In genomic region chrX:73543340-73543739, GRCm38 (mm10) we compare ENCODE assay signal across 9 mouse cellular contexts. TPM values are rescaled to one million over a fixed set of nuclear protein-coding genes. Genes with fewer than 3 reads are reported as not detected.
DNase-seq lines count a peak whose midpoint lies in the region; ATAC-seq and TF ChIP-seq lines count a peak whose summit lies in the region.
"Had no signal": no experiment of that assay in that cellular context is flagged by ENCODE, and none has a peak within 500 bp of the region (broad histone marks: within the 10 kb centered on the region; RNA-seq: fewer than 3 reads in every experiment).

No protein-coding gene starts in this region.

- WGBS in midbrain, embryonic 14.5 days: 51% methylated on average over 3 of the region's 3 CpGs
- 51% methylated on average over 3 of the region's 3 CpGs for WGBS in midbrain, embryonic 15.5 days

- no peak for DNase-seq in gastrocnemius, adult 2 months
- no peak for DNase-seq in gastrocnemius, postnatal 14 days
- peak; percentile 5 for DNase-seq in midbrain, embryonic 14.5 days
- DNase-seq in forelimb bud, embryonic 11.5 days (ENCODE audit: low read depth, low spot score): peak; percentile 9
- DNase-seq in ovary, postnatal 14 days (ENCODE audit: low spot score): no peak
- DNase-seq in thymus, postnatal 36 days: no peak

- peak; percentile 60 for TF ChIP-seq CTCF in gastrocnemius, adult 2 months (IDR thresholded peaks at IDR 0.05)

- H3K9me3 ChIP-seq in midbrain, embryonic 14.5 days (ENCODE audit: control insufficient read depth, low read length): no peaks in the 10 kb centered on the region
- H3K9me3 ChIP-seq in midbrain, embryonic 15.5 days: no peaks in the 10 kb centered on the region
- H3K9me3 ChIP-seq: heart, embryonic 10.5 days had no signal

- no peaks in the 10 kb centered on the region for H3K27me3 ChIP-seq in midbrain, embryonic 14.5 days (ENCODE audit: control insufficient read depth, insufficient read depth, low read length)
- H3K27me3 ChIP-seq in midbrain, embryonic 15.5 days (replicated peaks): no peaks in the 10 kb centered on the region

- H3K4me2 ChIP-seq in midbrain, embryonic 14.5 days (ENCODE audit: low read length): no peak overlapping the region
- H3K4me2 ChIP-seq in midbrain, embryonic 15.5 days: no peak overlapping the region

- no peak overlapping the region for H3K9ac ChIP-seq in midbrain, embryonic 14.5 days (replicated peaks; ENCODE audit: low read length)
- no peak overlapping the region for H3K9ac ChIP-seq in midbrain, embryonic 15.5 days

- no peak overlapping the region for H3K27ac ChIP-seq in gastrocnemius, adult 2 months
- no peak overlapping the region for H3K27ac ChIP-seq in midbrain, embryonic 14.5 days (replicated peaks; ENCODE audit: low read depth, low read length)
- no peak overlapping the region for H3K27ac ChIP-seq in midbrain, embryonic 15.5 days
- H3K27ac ChIP-seq: heart, embryonic 10.5 days had no signal

- H3K4me3 ChIP-seq in gastrocnemius, adult 2 months: no peak overlapping the region
- no peak overlapping the region for H3K4me3 ChIP-seq in midbrain, embryonic 14.5 days (replicated peaks; ENCODE audit: low read depth, low read length)
- H3K4me3 ChIP-seq in midbrain, embryonic 15.5 days: no peak overlapping the region
- H3K4me3 ChIP-seq: heart, embryonic 10.5 days had no signal

- ATAC-seq in midbrain, embryonic 14.5 days (ENCODE audit: low FRiP score, low TSS enrichment): no peak
- no peak for ATAC-seq in midbrain, embryonic 15.5 days (replicated peaks)

- H3K4me1 ChIP-seq in midbrain, embryonic 14.5 days (ENCODE audit: control insufficient read depth, insufficient read depth, low read length): no peaks in the 10 kb centered on the region
- H3K4me1 ChIP-seq in midbrain, embryonic 15.5 days: no peaks in the 10 kb centered on the region
- H3K4me1 ChIP-seq: heart, embryonic 10.5 days had no signal

- H3K36me3 ChIP-seq in midbrain, embryonic 14.5 days (ENCODE audit: control insufficient read depth, insufficient read depth, low read length): no peaks in the 10 kb centered on the region
- H3K36me3 ChIP-seq in midbrain, embryonic 15.5 days (replicated peaks): no peaks in the 10 kb centered on the region
- H3K36me3 ChIP-seq: heart, embryonic 10.5 days had no signal

- intact Hi-C loops in gastrocnemius, adult 2 months (cut with DNase I): no loop called here
- intact Hi-C loops in gastrocnemius, postnatal 14 days (cut with DNase I; ENCODE audit: low total_unique reads): no loop called here

RNA-seq across cellular contexts. Expression of gene Atp2b3, which starts 40.5 kb away (rescaled TPM):
- 10 to 100 TPM; 10.1 to 12.7 TPM for total RNA-seq in gastrocnemius, adult 2 months (2021)
- total RNA-seq in gastrocnemius, postnatal 14 days (2021): 1 to 10 TPM; 8.2 to 8.7 TPM
- 4.9 and 5.0 TPM in 2 replicates for polyA plus RNA-seq in midbrain, embryonic 14.5 days (2014; fragmentation: Nextera tagmentation; extraction: Ambion mirVana)
- 5.9 and 7.0 TPM in 2 replicates for polyA plus RNA-seq in midbrain, embryonic 15.5 days (2015; fragmentation: Nextera tagmentation; extraction: Ambion mirVana)
- total RNA-seq: megakaryocyte, adult 5-6 weeks had no signal

RNA-seq across cellular contexts. Expression of gene Bgn, which starts 59.9 kb away (rescaled TPM):
- 10 to 100 TPM; 37.5 to 70.6 TPM for total RNA-seq in gastrocnemius, adult 2 months (2021)
- total RNA-seq in gastrocnemius, postnatal 14 days (2021): 100 to 1,000 TPM; 213 to 236 TPM
- polyA plus RNA-seq in midbrain, embryonic 14.5 days (2014; fragmentation: Nextera tagmentation; extraction: Ambion mirVana): 9.2 and 30.6 TPM in 2 replicates
- polyA plus RNA-seq in midbrain, embryonic 15.5 days (2015; fragmentation: Nextera tagmentation; extraction: Ambion mirVana): 22.9 and 24.3 TPM in 2 replicates

Comparison
In these comparisons a context has a peak if more than half of its experiments do, and no peak if none do; other contexts are left out.
1. DNase-seq: peak in midbrain, embryonic 14.5 days (single experiment) and forelimb bud, embryonic 11.5 days (single experiment); none in gastrocnemius, adult 2 months (single experiment), gastrocnemius, postnatal 14 days (single experiment), ovary, postnatal 14 days (single experiment) and thymus, postnatal 36 days (0 of 2).